Mouse (Mus musculus) megakaryocyte-erythroid progenitor cell, adult 5-6 weeks (primary cell): Measurements from ENCODE around the gene Ptprj. TPM values are rescaled to one million over a fixed set of nuclear protein-coding genes. Genes with fewer than 3 reads are reported as not detected.
"Not testable (repeated sequence)": the region's sequence is repeated elsewhere in the genome, so short reads cannot be mapped to it uniquely, and the experiment has no call there.

Source experiments
- ATAC-seq: replicated peaks from 2 replicates; pipeline ENCODE4 v1.8.0; 2016; ENCODE audit warnings: mild to moderate bottlenecking, inconsistent platforms; ENCODE audit not compliant: severe bottlenecking, poor library complexity, low FRiP score, low TSS enrichment
- total RNA-seq, 2 experiments: library from RNA; stranded (forward) in 1 of 2; stranded (reverse) in 1 of 2; fragments of 200-1000, 215-1000 nt in 1 of 2; fragments of >200 nt in 1 of 2; fragmentation: Nextera tagmentation in 1 of 2; gene quantifications; 2 replicates each; pipeline ENCODE4 v1.2.3; 2014 to 2017

Ptprj gene
- total RNA-seq, 2 experiments from 2014 or later = 11.4 to 18.7 TPM

GRCm38 (mm10) chr2:90579038-90579727 is 1.3 kb downstream of the Ptprj start:
- no peak for ATAC-seq

GRCm38 (mm10) chr2:90577451-90578279 is 2.8 kb downstream of the Ptprj start:
- ATAC-seq = no peak

- ATAC-seq = no peak
Measured at GRCm38 (mm10) chr2:90576936-90577335, 3.5 kb downstream of the Ptprj start.

GRCm38 (mm10) chr2:90576411-90576810 is 4.0 kb downstream of the Ptprj start:
- ATAC-seq = no peak

- ATAC-seq = no peak
Measured at GRCm38 (mm10) chr2:90575713-90576112, 4.7 kb downstream of the Ptprj start.

- peak; percentile 42; the same call in 1 of the 2 replicates for ATAC-seq
Measured at GRCm38 (mm10) chr2:90575116-90575515, 5.3 kb downstream of the Ptprj start.

GRCm38 (mm10) chr2:90574536-90574935 is 5.9 kb downstream of the Ptprj start:
- no peak for ATAC-seq

- no peak for ATAC-seq
Measured at GRCm38 (mm10) chr2:90573640-90574526, 6.6 kb downstream of the Ptprj start.

GRCm38 (mm10) chr2:90572126-90572525 is 8.3 kb downstream of the Ptprj start:
- no peak for ATAC-seq

GRCm38 (mm10) chr2:90571399-90571798 is 9.0 kb downstream of the Ptprj start:
- not testable (repeated sequence) for ATAC-seq

- 0 out of 2 replicates have a peak, but pooled peaks have one; percentile 31 for ATAC-seq
Measured at GRCm38 (mm10) chr2:90570871-90571270, 9.6 kb downstream of the Ptprj start.

- ATAC-seq = no peak
Measured at GRCm38 (mm10) chr2:90570216-90570615, 10.2 kb downstream of the Ptprj start.

GRCm38 (mm10) chr2:90568961-90569481 is 11.4 kb downstream of the Ptprj start:
- no peak for ATAC-seq

GRCm38 (mm10) chr2:90568091-90568490 is 12.4 kb downstream of the Ptprj start:
- ATAC-seq = no peak

- peak; percentile 22 for ATAC-seq
Measured at GRCm38 (mm10) chr2:90566773-90567528, 13.5 kb downstream of the Ptprj start.

- peak; percentile 83 for ATAC-seq
Measured at GRCm38 (mm10) chr2:90566046-90566445, 14.4 kb downstream of the Ptprj start.

GRCm38 (mm10) chr2:90565192-90565929 is 15.1 kb downstream of the Ptprj start:
- ATAC-seq = no peak

- no peak for ATAC-seq
Measured at GRCm38 (mm10) chr2:90564552-90564951, 15.9 kb downstream of the Ptprj start.
